Mouse (Mus musculus): Measurements from ENCODE around the gene Bdh1. TPM values are rescaled to one million over a fixed set of nuclear protein-coding genes. Genes with fewer than 3 reads are reported as not detected.
"Not testable (repeated sequence)": the region's sequence is repeated elsewhere in the genome, so short reads cannot be mapped to it uniquely, and the experiment has no call there.

Gene Bdh1
- total RNA-seq, 2 experiments from 2014 or later: 1.8 to 2.9 TPM

DNA sequence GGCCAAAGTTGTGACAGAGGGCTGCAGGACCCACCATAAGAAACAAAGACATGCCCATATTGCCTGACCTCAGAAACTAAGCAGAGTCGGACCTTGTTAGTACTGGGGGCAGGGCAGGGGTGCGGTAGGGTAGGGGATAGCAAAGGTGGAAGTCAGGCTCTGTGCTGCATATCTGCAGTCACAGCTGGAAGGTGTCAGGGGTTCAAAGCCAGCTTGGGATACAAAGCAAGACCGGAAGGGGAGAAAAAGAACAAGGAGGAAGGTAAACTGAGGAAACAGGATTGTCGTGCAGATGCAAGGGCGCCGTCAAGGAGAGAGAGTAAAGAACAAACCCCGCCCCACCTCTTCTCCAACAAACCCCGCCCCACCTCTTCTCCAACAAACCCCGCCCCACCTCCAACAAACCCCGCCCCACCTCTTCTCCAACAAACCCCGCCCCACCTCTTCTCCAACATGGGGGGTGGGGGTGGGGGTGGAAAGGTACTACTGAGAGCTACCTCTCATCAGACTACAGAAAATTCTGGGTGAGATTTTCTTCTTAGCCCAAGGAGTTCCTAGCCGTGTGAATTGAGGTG is 40.1 kb downstream of the Bdh1 start:
- DNase-seq (ENCODE audit: low spot score in 2 of 2): no peak

DNA sequence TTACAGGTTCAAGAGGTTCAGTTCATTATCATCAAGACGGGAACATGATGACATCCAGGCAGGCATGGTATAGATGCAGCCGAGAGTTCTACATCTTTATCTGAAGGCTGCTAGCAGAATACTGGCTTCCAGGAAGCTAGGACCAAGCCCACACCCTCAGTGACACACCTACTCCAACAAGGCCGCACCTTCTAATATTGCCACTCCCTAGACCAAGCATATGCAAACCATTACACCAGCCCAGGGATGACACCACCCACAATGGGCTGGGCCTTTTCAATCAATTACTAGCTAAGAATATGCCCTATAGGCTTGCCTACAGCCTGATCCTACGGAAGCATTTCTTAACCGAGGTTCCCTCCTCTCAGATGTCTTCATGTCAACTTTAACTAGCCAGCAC is 42.9 kb downstream of the Bdh1 start:
- DNase-seq (ENCODE audit: low spot score in 2 of 2): no peak

DNA sequence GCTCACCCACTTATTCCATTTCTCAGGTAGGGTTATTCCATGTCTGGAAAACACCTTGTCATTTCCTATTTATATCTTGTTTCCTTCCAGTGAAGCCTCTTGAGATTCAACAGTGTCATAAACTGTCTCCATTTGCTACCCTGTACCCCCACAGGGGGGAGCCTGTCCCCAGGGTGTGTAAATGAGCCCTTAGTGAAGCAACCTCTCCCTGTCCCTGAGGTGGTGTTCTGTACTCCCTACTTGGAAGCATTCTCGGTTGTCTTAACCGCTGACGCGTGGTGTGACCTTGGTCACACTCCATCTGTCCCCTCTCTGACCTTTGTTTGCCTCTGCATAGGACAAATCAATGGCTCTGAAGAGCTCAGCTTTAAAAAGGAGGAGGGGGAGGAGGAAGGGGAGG is 43.5 kb downstream of the Bdh1 start:
- no peak for DNase-seq (ENCODE audit: low spot score in 2 of 2)

DNA sequence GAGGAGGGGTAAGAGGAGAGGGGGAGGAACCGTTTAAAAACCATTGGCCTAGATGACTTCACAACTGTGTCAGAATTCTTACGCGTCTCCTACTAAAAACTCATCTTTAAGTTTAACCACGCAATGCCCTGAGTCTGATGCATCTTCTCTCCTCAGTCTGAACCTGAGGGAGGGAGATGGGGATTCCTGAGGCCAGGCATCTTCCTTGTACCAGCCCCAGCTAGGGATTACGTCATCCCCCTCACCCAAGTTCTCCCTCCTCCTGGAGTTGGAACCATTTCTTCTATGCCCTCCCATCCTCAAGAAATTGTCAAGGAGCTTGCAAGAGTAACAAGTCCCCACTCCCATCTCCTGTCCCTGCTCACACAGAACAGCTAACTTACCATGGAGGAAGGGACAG is 44.0 kb downstream of the Bdh1 start:
- DNase-seq (ENCODE audit: low spot score in 2 of 2): no peak

DNA sequence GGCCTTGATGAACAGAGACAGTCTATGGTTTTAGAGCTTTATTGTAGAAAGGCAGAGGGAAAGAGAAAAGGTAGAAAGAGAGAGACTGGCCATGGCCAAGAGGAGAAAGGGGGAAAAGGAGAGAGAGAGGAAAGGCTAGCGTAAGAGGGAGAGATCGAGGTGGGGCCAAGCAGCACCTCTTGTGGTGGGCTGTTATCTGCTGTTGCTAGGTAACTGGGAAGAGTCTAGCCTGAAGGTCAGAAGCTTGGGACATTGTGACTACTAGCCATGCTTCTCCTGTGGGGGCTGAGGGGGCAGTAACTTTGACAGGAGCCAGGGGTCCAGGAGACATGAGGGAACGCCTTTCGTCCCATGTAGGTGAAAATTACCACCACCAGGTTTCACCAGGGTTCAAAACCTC is 48.7 kb downstream of the Bdh1 start:
- not testable (repeated sequence) for DNase-seq (ENCODE audit: low spot score in 2 of 2)

- DNase-seq (ENCODE audit: low spot score in 2 of 2): no peak
These were observed 49.9 kb downstream of the Bdh1 start for GRCm38 (mm10) chr16:31471994-31472393.

DNA sequence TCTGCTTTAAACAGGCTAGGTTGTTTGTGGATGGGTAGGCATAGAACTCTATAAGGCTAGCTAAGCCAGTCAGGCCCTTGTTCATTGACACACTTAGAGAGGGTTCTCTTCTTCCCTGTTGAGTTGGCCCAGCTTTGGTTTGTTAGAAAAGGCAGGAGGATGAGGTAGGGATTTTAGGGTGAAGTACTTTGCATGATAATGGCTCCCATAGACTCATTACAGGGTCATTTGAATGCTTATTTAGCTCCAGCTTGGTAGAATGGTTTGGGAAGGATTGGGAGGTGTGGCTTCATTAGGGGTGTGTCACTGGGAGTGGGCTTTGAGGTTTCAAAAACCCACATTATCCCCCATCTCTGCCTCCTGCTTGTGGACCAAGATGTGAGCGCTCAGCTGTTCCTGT is 51.1 kb downstream of the Bdh1 start:
- no peak for DNase-seq (ENCODE audit: low spot score in 2 of 2)

- peak in 1 of 2 experiments; percentile 57 for DNase-seq (ENCODE audit: low spot score in 2 of 2)
These were observed 53.3 kb downstream of the Bdh1 start for GRCm38 (mm10) chr16:31475123-31475968.

DNA sequence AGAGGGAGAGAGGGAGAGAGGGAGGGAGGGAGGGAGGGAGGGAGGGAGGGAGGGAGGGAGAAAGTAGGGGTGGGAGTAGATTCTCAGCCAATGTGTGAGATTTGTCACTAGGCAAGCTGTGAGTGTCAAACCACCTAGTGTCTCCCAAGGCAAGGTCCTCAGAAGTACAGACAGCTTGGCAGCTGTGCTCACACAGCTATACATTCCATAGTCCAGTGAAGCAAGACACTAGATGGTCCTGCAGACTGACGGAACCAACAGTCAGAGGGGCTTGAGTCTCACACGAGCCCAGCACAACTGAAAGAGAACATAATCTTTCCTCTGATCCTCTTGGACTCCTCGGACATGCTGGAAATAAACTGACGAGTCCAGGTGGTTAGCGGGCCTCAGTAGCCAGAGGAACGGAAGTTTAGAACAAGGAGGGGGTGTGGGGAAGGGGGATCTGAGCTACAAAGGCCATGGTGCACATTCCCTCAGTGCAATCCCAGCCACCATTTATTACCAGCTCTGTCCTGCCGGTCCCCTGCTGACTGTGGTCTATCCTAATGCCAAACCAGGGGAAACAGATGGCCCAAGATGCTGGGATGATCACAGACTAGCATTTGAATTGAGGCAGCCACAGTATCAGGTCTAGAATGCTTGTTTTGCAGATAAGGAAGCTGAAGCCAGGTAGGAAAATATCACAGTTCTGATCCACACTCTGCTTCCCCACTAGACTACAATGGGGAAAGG is 55.0 kb downstream of the Bdh1 start:
- DNase-seq (ENCODE audit: low spot score in 2 of 2): no peak

DNA sequence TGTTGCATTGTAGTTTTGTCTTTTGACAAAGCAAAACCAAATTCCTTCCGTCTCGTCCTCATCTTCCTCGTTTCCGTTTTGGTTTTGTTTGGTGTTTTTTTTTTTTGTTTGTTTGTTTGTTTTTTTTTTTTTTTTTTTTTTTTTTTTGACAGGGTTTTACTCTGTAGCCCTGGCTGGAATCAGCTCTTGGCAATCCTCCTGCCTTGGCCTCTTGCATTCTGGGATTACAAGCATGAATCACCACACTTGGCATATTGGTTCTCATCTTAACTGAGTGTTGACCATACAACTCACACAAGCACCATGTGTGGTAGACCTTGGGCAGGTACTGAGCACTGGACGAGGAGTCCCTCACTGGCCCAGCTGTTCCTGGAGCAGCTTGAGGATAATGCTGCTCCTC is 63.3 kb downstream of the Bdh1 start:
- DNase-seq (ENCODE audit: low spot score in 2 of 2): no peak

- no peak for DNase-seq (ENCODE audit: low spot score in 2 of 2)
These were observed 65.2 kb downstream of the Bdh1 start for GRCm38 (mm10) chr16:31487266-31487665.

GRCm38 (mm10) chr16:31489096-31489495 is 67.0 kb downstream of the Bdh1 start:
- DNase-seq (ENCODE audit: low spot score in 2 of 2): no peak

DNA sequence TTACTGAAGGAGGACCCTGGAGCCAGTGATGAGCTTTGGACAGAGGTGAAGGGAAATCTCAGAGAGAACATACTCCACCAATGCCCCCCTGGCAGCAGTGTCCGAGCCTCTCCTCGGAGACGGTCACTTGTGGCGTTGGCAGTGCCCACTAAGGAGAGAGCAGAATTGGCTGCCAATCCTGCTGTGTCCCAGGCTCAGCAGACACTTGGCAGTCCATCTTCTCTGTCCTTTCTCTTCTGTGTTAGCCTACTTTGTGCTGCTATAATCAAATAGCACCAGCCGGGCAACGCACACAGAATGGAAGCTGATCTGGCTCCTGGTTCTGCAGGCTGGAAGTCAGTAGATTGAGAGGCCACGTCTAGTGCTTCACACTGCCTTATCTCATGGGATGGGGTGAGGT is 68.9 kb downstream of the Bdh1 start:
- no peak for DNase-seq (ENCODE audit: low spot score in 2 of 2)

DNA sequence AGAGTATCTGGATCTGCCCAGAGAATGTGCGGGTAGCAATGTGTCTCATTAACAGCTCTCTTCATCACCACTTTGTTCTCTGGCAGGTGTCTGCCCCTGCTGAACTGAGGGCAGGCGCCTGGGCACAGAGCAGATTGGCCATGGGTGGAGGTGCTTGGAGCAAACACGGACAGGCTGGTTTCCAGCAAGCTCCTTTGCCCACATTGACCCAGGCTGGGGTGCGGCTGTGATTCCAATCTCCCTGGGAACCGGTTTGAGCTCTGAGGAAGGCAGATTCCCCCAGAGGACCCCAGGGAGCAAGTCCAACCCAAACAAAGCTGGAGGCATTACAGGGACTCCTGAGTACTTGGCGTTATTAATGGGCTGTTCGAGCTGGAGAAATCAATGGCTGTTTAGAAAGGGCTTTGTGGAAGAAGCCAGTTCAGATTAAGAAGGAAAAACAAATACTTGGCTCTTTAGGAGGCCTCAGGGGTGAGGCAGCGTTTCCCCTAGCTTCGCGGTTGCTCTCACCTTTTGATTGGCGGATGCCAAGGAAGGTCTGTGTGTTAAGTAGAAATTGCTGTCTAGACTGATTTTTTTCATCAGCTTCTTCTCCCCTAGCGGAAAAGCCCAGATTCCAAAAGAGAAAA is 71.0 kb downstream of the Bdh1 start:
- DNase-seq (ENCODE audit: low spot score in 2 of 2): no peak

DNA sequence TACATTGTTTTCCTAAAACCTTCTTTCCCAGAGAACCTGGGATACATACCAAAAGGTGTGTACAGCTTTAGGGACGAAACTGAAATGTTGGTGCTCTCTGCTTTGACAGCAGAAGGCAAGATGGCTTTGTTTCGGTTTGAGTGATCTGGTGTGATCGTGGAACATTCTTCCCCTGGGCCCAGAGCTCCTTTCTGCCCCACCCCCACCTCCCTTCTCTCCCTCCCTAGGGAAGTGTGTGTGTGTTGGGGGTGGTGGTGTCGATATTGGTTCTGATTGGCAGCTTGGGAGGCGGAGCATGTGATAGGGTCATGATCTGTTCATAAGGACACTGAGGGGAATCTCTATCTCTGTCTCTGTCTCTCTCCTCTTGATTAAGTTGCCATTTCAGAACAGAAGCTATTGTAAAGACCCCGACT is 71.5 kb downstream of the Bdh1 start:
- DNase-seq (ENCODE audit: low spot score in 2 of 2): no peak

GRCm38 (mm10) chr16:31493991-31494390 is 71.9 kb downstream of the Bdh1 start:
- DNase-seq (ENCODE audit: low spot score in 2 of 2): no peak

- DNase-seq (ENCODE audit: low spot score in 2 of 2): no peak
These were observed 73.3 kb downstream of the Bdh1 start for GRCm38 (mm10) chr16:31495356-31495755.

- DNase-seq (ENCODE audit: low spot score in 2 of 2): no peak
These were observed 73.7 kb downstream of the Bdh1 start for GRCm38 (mm10) chr16:31495769-31496168.

GRCm38 (mm10) chr16:31498336-31498735 is 76.3 kb downstream of the Bdh1 start:
- no peak for DNase-seq (ENCODE audit: low spot score in 2 of 2)

- no peak for DNase-seq (ENCODE audit: low spot score in 2 of 2)
These were observed 76.9 kb downstream of the Bdh1 start for GRCm38 (mm10) chr16:31499021-31499420.

- no peak for DNase-seq (ENCODE audit: low spot score in 2 of 2)
These were observed 77.7 kb downstream of the Bdh1 start for GRCm38 (mm10) chr16:31499681-31500310.
